Mouse (Mus musculus): Measurements from ENCODE around the gene Muc4. TPM values are rescaled to one million over a fixed set of nuclear protein-coding genes. Genes with fewer than 3 reads are reported as not detected.

The Muc4 gene
- polyA plus RNA-seq, 1 experiment from 2014 or later: 0.79 TPM

Other genes starting within 250 kb of the Muc4 start
- 4.2 and 5.1 TPM in 2 replicates for gene Slc51a, start 248.0 kb upstream of the Muc4 start, polyA plus RNA-seq (2016; fragmentation: Nextera tagmentation; extraction: Ambion mirVana)
- not detected in 2 replicates for gene Zdhhc19, start 239.6 kb upstream of the Muc4 start, polyA plus RNA-seq (2016; fragmentation: Nextera tagmentation; extraction: Ambion mirVana)
- gene Tfrc, start 127.0 kb upstream of the Muc4 start, polyA plus RNA-seq (2016; fragmentation: Nextera tagmentation; extraction: Ambion mirVana): 72.0 and 82.0 TPM in 2 replicates
- 6.5 and 9.2 TPM in 2 replicates for gene Tnk2, start 92.0 kb upstream of the Muc4 start, polyA plus RNA-seq (2016; fragmentation: Nextera tagmentation; extraction: Ambion mirVana)
- 0.07 and 0.19 TPM in 2 replicates for gene Muc20, start 61.5 kb downstream of the Muc4 start, polyA plus RNA-seq (2016; fragmentation: Nextera tagmentation; extraction: Ambion mirVana)
- gene Smbd1, start 74.6 kb downstream of the Muc4 start, polyA plus RNA-seq (2016; fragmentation: Nextera tagmentation; extraction: Ambion mirVana): not detected in 2 replicates
- 122 and 149 TPM in 2 replicates for gene Fyttd1, start 141.6 kb downstream of the Muc4 start, polyA plus RNA-seq (2016; fragmentation: Nextera tagmentation; extraction: Ambion mirVana)
- gene Rubcn, start 141.9 kb downstream of the Muc4 start, polyA plus RNA-seq (2016; fragmentation: Nextera tagmentation; extraction: Ambion mirVana): 23.5 and 34.5 TPM in 2 replicates
- 23.7 and 26.6 TPM in 2 replicates for gene Lrch3, start 178.2 kb downstream of the Muc4 start, polyA plus RNA-seq (2016; fragmentation: Nextera tagmentation; extraction: Ambion mirVana)